In genomic region chr3:95553986-95554385, GRCm38 (mm10) we compare ENCODE assay signal across 43 mouse cellular contexts. TPM values are rescaled to one million over a fixed set of nuclear protein-coding genes. Genes with fewer than 3 reads are reported as not detected.
DNase-seq lines count a peak whose midpoint lies in the region; ATAC-seq and TF ChIP-seq lines count a peak whose summit lies in the region.
"Had no signal": no experiment of that assay in that cellular context is flagged by ENCODE, and none has a peak within 500 bp of the region (broad histone marks: within the 10 kb centered on the region; RNA-seq: fewer than 3 reads in every experiment).

No protein-coding gene starts in this region.

- no peak overlapping the region for H3K4me2 ChIP-seq in intestine, embryonic 15.5 days (replicated peaks)
- H3K4me2 ChIP-seq in intestine, postnatal 0 days (replicated peaks; ENCODE audit: low read depth): no peak overlapping the region
- H3K4me2 ChIP-seq: forebrain, embryonic 12.5 days; heart, embryonic 13.5 days; kidney, embryonic 15.5 days; liver, embryonic 12.5 days; midbrain, embryonic 11.5 days had no signal

- H3K9ac ChIP-seq in intestine, embryonic 15.5 days: no peak overlapping the region
- no peak overlapping the region for H3K9ac ChIP-seq in intestine, postnatal 0 days (ENCODE audit: low read depth, low read length)
- H3K9ac ChIP-seq: forebrain, embryonic 12.5 days; forebrain, postnatal 0 days; heart, embryonic 13.5 days; kidney, embryonic 15.5 days; liver, embryonic 12.5 days; liver, postnatal 0 days had no signal

- H3K27me3 ChIP-seq in intestine, embryonic 15.5 days (replicated peaks): no peaks in the 10 kb centered on the region
- no peaks in the 10 kb centered on the region for H3K27me3 ChIP-seq in intestine, postnatal 0 days (replicated peaks; ENCODE audit: control insufficient read depth, insufficient read depth, low read length)
- H3K27me3 ChIP-seq: forebrain, embryonic 12.5 days; heart, embryonic 13.5 days; kidney, embryonic 15.5 days; liver, embryonic 12.5 days had no signal

- TF ChIP-seq CTCF in intestine, postnatal 0 days (IDR thresholded peaks at IDR 0.05; ENCODE audit: low read depth): no peak

- H3K9me3 ChIP-seq in intestine, embryonic 15.5 days: no peaks in the 10 kb centered on the region
- no peaks in the 10 kb centered on the region for H3K9me3 ChIP-seq in intestine, postnatal 0 days (ENCODE audit: control insufficient read depth)
- H3K9me3 ChIP-seq: forebrain, embryonic 12.5 days; G1E; heart, embryonic 13.5 days; kidney, embryonic 15.5 days; liver, embryonic 12.5 days had no signal

- DNase-seq in adrenal gland, adult 2 months: peak; percentile 60
- DNase-seq in adrenal gland, postnatal 25 days: no peak
- DNase-seq in R1 (ENCODE audit: low read depth, low spot score): peak; percentile 13
- peak; percentile 31 to 48 for DNase-seq in adrenal gland, postnatal 36 days
- no peak for DNase-seq in urinary bladder, postnatal 36 days (ENCODE audit: low spot score in 2 of 2)
- DNase-seq in right cerebral cortex, postnatal 10 days (ENCODE audit: low spot score in 2 of 2): no peak
- DNase-seq: cerebellum, adult 2 months; cerebellum, postnatal 14 days; forebrain, postnatal 0 days; heart, postnatal 14 days; kidney, adult 11 months; liver, postnatal 0 days; lung, postnatal 36 days; right cerebral cortex, postnatal 14 days; thymus, postnatal 4 days had no signal

- ATAC-seq in intestine, embryonic 15.5 days: peak; percentile 72
- ATAC-seq in intestine, postnatal 0 days: no peak
- ATAC-seq: forebrain, postnatal 0 days; hindbrain, embryonic 16.5 days; liver, embryonic 12.5 days; liver, postnatal 0 days; midbrain, embryonic 16.5 days had no signal

- 37% methylated on average over 3 of the region's 3 CpGs for WGBS in intestine, embryonic 15.5 days
- 21% methylated on average over 3 of the region's 3 CpGs for WGBS in intestine, postnatal 0 days

- no peaks in the 10 kb centered on the region for H3K4me1 ChIP-seq in intestine, embryonic 15.5 days (replicated peaks)
- no peaks in the 10 kb centered on the region for H3K4me1 ChIP-seq in intestine, postnatal 0 days (replicated peaks; ENCODE audit: control insufficient read depth, insufficient read depth, low read length)
- H3K4me1 ChIP-seq: forebrain, embryonic 12.5 days; heart, embryonic 13.5 days; kidney, embryonic 15.5 days had no signal

- H3K36me3 ChIP-seq in intestine, embryonic 15.5 days: no peaks in the 10 kb centered on the region
- no peaks in the 10 kb centered on the region; the same call in 1 of the 2 replicates for H3K36me3 ChIP-seq in intestine, postnatal 0 days (ENCODE audit: control insufficient read depth, insufficient read depth)
- H3K36me3 ChIP-seq: forebrain, embryonic 12.5 days; G1E; heart, embryonic 13.5 days; kidney, embryonic 15.5 days; liver, embryonic 12.5 days had no signal

- no peak overlapping the region for H3K27ac ChIP-seq in intestine, embryonic 15.5 days
- H3K27ac ChIP-seq in intestine, postnatal 0 days (ENCODE audit: low read depth, low read length): no peak overlapping the region
- H3K27ac ChIP-seq: forebrain, embryonic 12.5 days; heart, embryonic 13.5 days; kidney, embryonic 15.5 days; left cerebral cortex, adult 2 months; liver, embryonic 12.5 days had no signal

- no peak overlapping the region for H3K4me3 ChIP-seq in intestine, embryonic 15.5 days (replicated peaks)
- H3K4me3 ChIP-seq in intestine, postnatal 0 days (ENCODE audit: low read depth, low read length): no peak overlapping the region
- H3K4me3 ChIP-seq: erythroblast, embryonic 14.5 days; forebrain, embryonic 12.5 days; heart, embryonic 13.5 days; kidney, embryonic 15.5 days; left cerebral cortex, adult 2 months; liver, embryonic 12.5 days had no signal

RNA-seq across cellular contexts. Expression of gene Hormad1, which starts 5.5 kb away (rescaled TPM):
- not detected for total RNA-seq in adrenal gland, adult 2 months (2021)
- not detected in 2 replicates for polyA plus RNA-seq in adrenal gland, adult 2 months (2012; rRNA removed)
- total RNA-seq in adrenal gland, postnatal 25 days (2021): not detected in 2 replicates
- polyA plus RNA-seq in intestine, embryonic 15.5 days (2015; fragmentation: Nextera tagmentation; extraction: Ambion mirVana): not detected in 2 replicates
- polyA plus RNA-seq in intestine, postnatal 0 days (2015; fragmentation: Nextera tagmentation; extraction: Ambion mirVana): not detected in 2 replicates
- total RNA-seq in adrenal gland, postnatal 36 days (2021): not detected
- total RNA-seq: adrenal gland, adult 18-20 months; forebrain, postnatal 0 days; gastrocnemius, adult 8-10 months; gastrocnemius, postnatal 4 days; heart, adult 8-10 months; heart, postnatal 14 days; layer of hippocampus, adult 18-20 months; layer of hippocampus, postnatal 10 days; left cerebral cortex, adult 2 months; left cerebral cortex, postnatal 25 days; neutrophil, adult 5-6 weeks had no signal
- polyA plus RNA-seq: cerebellum, adult 2 months; cortical plate, adult 2 months; embryonic facial prominence, embryonic 14.5 days; erythroblast, embryonic 14.5 days; forebrain, embryonic 12.5 days; forebrain, postnatal 0 days; G1E; heart, embryonic 13.5 days; hindbrain, embryonic 11.5 days; hindbrain, embryonic 16.5 days; kidney, embryonic 15.5 days; limb, embryonic 14.5 days; liver, postnatal 0 days; lung, embryonic 16.5 days; midbrain, embryonic 11.5 days; midbrain, embryonic 16.5 days; neural tube, embryonic 11.5 days; small intestine, adult 2 months; stomach, embryonic 14.5 days had no signal

RNA-seq across cellular contexts. Expression of gene Ctss, which starts 27.4 kb away (rescaled TPM):
- 10 to 100 TPM; 51.8 to 57.1 TPM for total RNA-seq in adrenal gland, adult 2 months (2021)
- 5.5 and 8.0 TPM in 2 replicates for polyA plus RNA-seq in adrenal gland, adult 2 months (2012; rRNA removed)
- 14.1 and 20.2 TPM in 2 replicates for total RNA-seq in adrenal gland, postnatal 25 days (2021)
- polyA plus RNA-seq in intestine, embryonic 15.5 days (2015; fragmentation: Nextera tagmentation; extraction: Ambion mirVana): 28.2 and 29.6 TPM in 2 replicates
- 195 and 202 TPM in 2 replicates for polyA plus RNA-seq in intestine, postnatal 0 days (2015; fragmentation: Nextera tagmentation; extraction: Ambion mirVana)
- total RNA-seq in adrenal gland, postnatal 36 days (2021): 10 to 100 TPM; 35.2 to 65.5 TPM
- polyA plus RNA-seq: G1E had no signal

RNA-seq across cellular contexts. Expression of gene Golph3l, which starts 34.7 kb away (rescaled TPM):
- 10 to 100 TPM; 39.3 to 52.5 TPM for total RNA-seq in adrenal gland, adult 2 months (2021)
- 2.1 and 2.3 TPM in 2 replicates for polyA plus RNA-seq in adrenal gland, adult 2 months (2012; rRNA removed)
- total RNA-seq in adrenal gland, postnatal 25 days (2021): 38.2 and 49.1 TPM in 2 replicates
- polyA plus RNA-seq in intestine, embryonic 15.5 days (2015; fragmentation: Nextera tagmentation; extraction: Ambion mirVana): 40.2 and 41.4 TPM in 2 replicates
- polyA plus RNA-seq in intestine, postnatal 0 days (2015; fragmentation: Nextera tagmentation; extraction: Ambion mirVana): 26.9 and 27.6 TPM in 2 replicates
- total RNA-seq in adrenal gland, postnatal 36 days (2021): 10 to 100 TPM; 40.6 to 53.7 TPM

RNA-seq across cellular contexts. Expression of gene Ctsk, which starts 54.9 kb away (rescaled TPM):
- total RNA-seq in adrenal gland, adult 2 months (2021): 1 to 10 TPM; 4.4 to 5.0 TPM
- polyA plus RNA-seq in adrenal gland, adult 2 months (2012; rRNA removed): 0.48 and 0.86 TPM in 2 replicates
- total RNA-seq in adrenal gland, postnatal 25 days (2021): 2.9 and 4.5 TPM in 2 replicates
- polyA plus RNA-seq in intestine, embryonic 15.5 days (2015; fragmentation: Nextera tagmentation; extraction: Ambion mirVana): 8.5 and 9.5 TPM in 2 replicates
- polyA plus RNA-seq in intestine, postnatal 0 days (2015; fragmentation: Nextera tagmentation; extraction: Ambion mirVana): 9.1 and 9.8 TPM in 2 replicates
- total RNA-seq in adrenal gland, postnatal 36 days (2021): 1 to 10 TPM; 7.2 to 9.0 TPM
- polyA plus RNA-seq: erythroblast, embryonic 14.5 days; G1E had no signal

Comparison
In these comparisons a context has a peak if more than half of its experiments do, and no peak if none do; other contexts are left out.
1. DNase-seq: peak in adrenal gland, adult 2 months (single experiment), R1 (single experiment) and adrenal gland, postnatal 36 days (2 of 2); none in adrenal gland, postnatal 25 days (single experiment), urinary bladder, postnatal 36 days (0 of 2) and right cerebral cortex, postnatal 10 days (0 of 2).